Mouse (Mus musculus): ENCODE results near the gene Wdr1. TPM values are rescaled to one million over a fixed set of nuclear protein-coding genes. Genes with fewer than 3 reads are reported as not detected.

The Wdr1 gene
- total and polyA plus RNA-seq, 3 experiments, result 108 to 173 (median 142) TPM

DNA sequence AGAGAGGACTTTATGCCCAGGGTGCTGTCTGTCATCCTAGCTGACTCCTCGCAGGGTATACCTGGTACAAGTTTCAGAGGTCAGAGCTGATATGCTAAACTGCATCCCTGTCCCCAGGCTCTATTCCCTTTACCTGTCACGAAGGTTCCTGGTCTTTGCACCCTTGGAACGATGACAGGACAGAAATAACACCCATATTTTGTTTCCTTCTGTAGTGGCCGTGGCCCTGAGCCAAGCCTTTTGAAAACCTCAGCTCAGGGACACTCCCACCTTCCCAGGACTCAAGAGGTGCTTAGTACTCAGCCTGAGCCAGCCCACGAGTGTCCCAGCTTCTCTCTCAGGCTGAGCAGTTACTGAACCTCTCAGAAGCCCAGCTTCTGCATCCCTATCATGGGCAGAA is 64.5 kb downstream of the Wdr1 start:
- in situ Hi-C loops (cut with MboI; ENCODE audit: low pct_ligation_motif_present, low pct_unique_long_range_greater_than_20kb, low sequenced_read_pairs) (no loop called here), dilution Hi-C loops (cut with MboI; ENCODE audit: extremely low pct_ligation_motif_present, extremely low pct_unique_long_range_greater_than_20kb, low sequenced_read_pairs) (no loop called here)
- H3K79me2 ChIP-seq (replicated peaks; ENCODE audit: control insufficient read depth, extremely low read depth, insufficient read depth, poor library complexity, severe bottlenecking), result no peaks in the 10 kb centered on the region
- peaks cover 0 to 33% of the 10 kb centered on the region in 2 experiments; a peak in 2 of 4 replicates for H3K4me1 ChIP-seq (ENCODE audit: control insufficient read depth in 1 of 2, insufficient read depth in 2 of 2)
- no peak overlapping the region for H3K4me2 ChIP-seq (ENCODE audit: insufficient read depth, low read depth, poor library complexity, severe bottlenecking)
- H3K27ac ChIP-seq (ENCODE audit: insufficient read depth, low read depth), result no peak overlapping the region
- TF ChIP-seq MEF2A (IDR thresholded peaks at IDR 0.05; ENCODE audit: borderline replicate concordance, low read depth, low read length) (no peak), SIN3A (IDR thresholded peaks at IDR 0.05; ENCODE audit: low read length) (no peak), EP300 (IDR thresholded peaks at IDR 0.05; ENCODE audit: low read length) (no peak), POLR2A (IDR thresholded peaks at IDR 0.05; ENCODE audit: low read depth, low read length) (no peak), BHLHE40 (IDR thresholded peaks at IDR 0.05; ENCODE audit: low read depth, low read length) (no peak), USF2 (conservative IDR thresholded peaks at IDR 0.05; ENCODE audit: low read depth, low read length) (no peak), ZMIZ1 (IDR thresholded peaks at IDR 0.05; ENCODE audit: low read depth, low read length) (no peak), USF1 (IDR thresholded peaks at IDR 0.05; ENCODE audit: low read depth, low read length) (no peak), MAX (IDR thresholded peaks at IDR 0.05; ENCODE audit: low read length) (no peak), TCF12 (IDR thresholded peaks at IDR 0.05; ENCODE audit: low read depth, low read length) (no peak), MAFK (IDR thresholded peaks at IDR 0.05; ENCODE audit: insufficient replicate concordance, low read length) (no peak), ZC3H11A (IDR thresholded peaks at IDR 0.05; ENCODE audit: low read depth, low read length) (no peak), NRF1 (IDR thresholded peaks at IDR 0.05; ENCODE audit: low read depth, low read length) (no peak), SMC3 (IDR thresholded peaks at IDR 0.05; ENCODE audit: low read depth, low read length) (no peak), E2F4 (IDR thresholded peaks at IDR 0.05; ENCODE audit: insufficient replicate concordance, low read depth, low read length) (no peak), MYC (IDR thresholded peaks at IDR 0.05; ENCODE audit: low read depth, low read length) (no peak), MAZ (IDR thresholded peaks at IDR 0.05; ENCODE audit: low read depth, low read length) (no peak), CTCF (conservative IDR thresholded peaks at IDR 0.05 in 1 of 2, IDR thresholded peaks at IDR 0.05 in 1 of 2; ENCODE audit: low read depth in 2 of 2, low read length in 2 of 2) (no peak)
- no peaks in the 10 kb centered on the region for H3K27me3 ChIP-seq (replicated peaks)
- no peak for DNase-seq (ENCODE audit: extremely low read depth)
- peaks cover 6% of the 10 kb centered on the region for H3K9me3 ChIP-seq (replicated peaks; ENCODE audit: low read length)
- H3K9ac ChIP-seq (ENCODE audit: insufficient read depth, low read depth), result no peak overlapping the region
- H3K36me3 ChIP-seq (replicated peaks in 1 of 2; ENCODE audit: control insufficient read depth in 1 of 2, insufficient read depth in 1 of 2, low read length in 1 of 2), result no peaks in the 10 kb centered on the region
- no peak overlapping the region for H3K4me3 ChIP-seq (replicated peaks in 1 of 3; ENCODE audit: low read depth in 2 of 3, low read length in 2 of 3, poor library complexity in 1 of 3)

DNA sequence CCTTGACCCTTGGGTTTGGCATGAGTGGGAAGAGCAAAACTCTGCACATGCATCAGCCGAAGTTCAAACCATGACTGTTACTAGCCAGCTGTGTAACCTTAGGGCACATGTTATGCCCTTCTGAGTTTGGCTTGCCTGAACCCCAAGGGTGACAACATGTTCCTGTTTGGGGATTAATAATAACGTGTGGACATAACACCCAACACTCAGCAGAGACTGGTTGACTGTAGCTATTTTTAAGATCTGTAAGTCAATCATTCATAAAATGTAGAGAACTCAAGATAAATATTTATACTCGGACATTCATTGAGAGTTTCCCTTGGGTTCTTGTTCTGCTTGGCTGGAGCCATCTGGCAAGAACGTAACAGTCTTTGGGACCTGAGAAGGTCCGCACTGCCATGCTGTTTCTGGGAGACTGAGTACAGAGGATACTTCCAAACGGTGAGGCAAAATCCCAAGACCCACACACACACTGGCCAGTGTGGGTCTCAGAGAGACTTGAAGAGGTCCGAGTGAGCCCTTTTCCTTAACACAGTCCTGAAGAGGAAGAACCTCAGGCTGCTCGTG is 66.4 kb downstream of the Wdr1 start:
- H3K4me1 ChIP-seq (ENCODE audit: control insufficient read depth in 1 of 2, insufficient read depth in 2 of 2), result peaks cover 0 to 32% of the 10 kb centered on the region in 2 experiments; a peak in 2 of 4 replicates
- peaks cover 6% of the 10 kb centered on the region for H3K9me3 ChIP-seq (replicated peaks; ENCODE audit: low read length)
- no peaks in the 10 kb centered on the region for H3K79me2 ChIP-seq (replicated peaks; ENCODE audit: control insufficient read depth, extremely low read depth, insufficient read depth, poor library complexity, severe bottlenecking)
- H3K27me3 ChIP-seq (replicated peaks), result no peaks in the 10 kb centered on the region
- no peak overlapping the region for H3K27ac ChIP-seq (ENCODE audit: insufficient read depth, low read depth)
- no peaks in the 10 kb centered on the region for H3K36me3 ChIP-seq (replicated peaks in 1 of 2; ENCODE audit: control insufficient read depth in 1 of 2, insufficient read depth in 1 of 2, low read length in 1 of 2)
- no peak for DNase-seq (ENCODE audit: extremely low read depth)
- no peak for TF ChIP-seq USF2 (conservative IDR thresholded peaks at IDR 0.05; ENCODE audit: low read depth, low read length)
- no peak for TF ChIP-seq UBTF (IDR thresholded peaks at IDR 0.05; ENCODE audit: low read depth, low read length)
- no peak for TF ChIP-seq TBP (conservative IDR thresholded peaks at IDR 0.05; ENCODE audit: low read depth, low read length)
- H3K4me3 ChIP-seq (replicated peaks in 1 of 3; ENCODE audit: low read depth in 2 of 3, low read length in 2 of 3, poor library complexity in 1 of 3), result no peak overlapping the region
- dilution Hi-C loops (cut with MboI; ENCODE audit: extremely low pct_ligation_motif_present, extremely low pct_unique_long_range_greater_than_20kb, low sequenced_read_pairs), result no loop called here
- H3K4me2 ChIP-seq (ENCODE audit: insufficient read depth, low read depth, poor library complexity, severe bottlenecking), result no peak overlapping the region
- no peak overlapping the region for H3K9ac ChIP-seq (ENCODE audit: insufficient read depth, low read depth)
- in situ Hi-C loops (cut with MboI; ENCODE audit: low pct_ligation_motif_present, low pct_unique_long_range_greater_than_20kb, low sequenced_read_pairs), result no loop called here
